Mouse (Mus musculus) G1E-ER4 (cell line): ENCODE data around the gene Cnot1. TPM values are rescaled to one million over a fixed set of nuclear protein-coding genes. Genes with fewer than 3 reads are reported as not detected.

Experiments used
- GATA1 ChIP-seq: IDR thresholded peaks from one replicate; pipeline ENCODE4 v1.8.0; 2012; ENCODE audit warnings: low read length, inconsistent platforms
- polyA plus RNA-seq: library from polyadenylated mRNA; stranded (reverse); fragments of >175 nt; gene quantifications from 2 replicates; pipeline ENCODE4 v1.2.3, GENCODE M21; 2012

The Cnot1 gene
- polyA plus RNA-seq, 1 experiment: 137 TPM

GRCm38 (mm10) chr8:95688073-95688672 is 119.1 kb downstream of the Cnot1 start:
- TF ChIP-seq GATA1: no peak

GRCm38 (mm10) chr8:95678024-95678611 is 129.1 kb downstream of the Cnot1 start:
- no peak for TF ChIP-seq GATA1

- no peak for TF ChIP-seq GATA1
Measured at GRCm38 (mm10) chr8:95677591-95678023, 129.7 kb downstream of the Cnot1 start.

GRCm38 (mm10) chr8:95676631-95677030 is 130.6 kb downstream of the Cnot1 start, which contains the start of gene Ndrg4:
Gene Ndrg4, plus strand, starts transcription at chr8:95676980.
- no peak for TF ChIP-seq GATA1

- no peak for TF ChIP-seq GATA1
Measured at GRCm38 (mm10) chr8:95672811-95673210, 134.5 kb downstream of the Cnot1 start.

GRCm38 (mm10) chr8:95671861-95672260 is 135.4 kb downstream of the Cnot1 start:
- no peak for TF ChIP-seq GATA1

- no peak for TF ChIP-seq GATA1
Measured at GRCm38 (mm10) chr8:95669967-95670366, 137.3 kb downstream of the Cnot1 start.

Other genes with a start within 250 kb of the Cnot1 start
- not detected in 2 replicates for gene Prss54, start 231.1 kb downstream of the Cnot1 start, polyA plus RNA-seq
- 10.3 and 12.8 TPM in 2 replicates for gene Gins3, start 174.0 kb downstream of the Cnot1 start, polyA plus RNA-seq
- gene Ndrg4, start 130.5 kb downstream of the Cnot1 start, polyA plus RNA-seq: 0.05 TPM in 1 of 2 replicates, not detected in the other
- gene Setd6, start 91.6 kb downstream of the Cnot1 start, polyA plus RNA-seq: 19.3 and 22.8 TPM in 2 replicates
- gene Sap18b, start 17.9 kb upstream of the Cnot1 start, polyA plus RNA-seq: 110 and 148 TPM in 2 replicates
- gene Slc38a7, start 46.1 kb upstream of the Cnot1 start, polyA plus RNA-seq: 6.6 and 14.5 TPM in 2 replicates
- gene Got2, start 81.1 kb upstream of the Cnot1 start, polyA plus RNA-seq: 63.7 and 94.0 TPM in 2 replicates